Mouse (Mus musculus) ovary, adult 10 weeks (tissue): ENCODE measurements around the gene Hsd17b1. TPM values are rescaled to one million over a fixed set of nuclear protein-coding genes. Genes with fewer than 3 reads are reported as not detected.

ENCODE experiments used
- polyA plus RNA-seq: library from polyadenylated mRNA; stranded (reverse); fragments of 350-450 nt; fragmentation: Illumina TruSeq; extraction: RNeasy Lipid Tissue Mini Kit (QIAGEN cat#74804); gene quantifications from one replicate; pipeline ENCODE4 v1.2.3, GENCODE M21; 2014

Hsd17b1 gene
- polyA plus RNA-seq, result 159 TPM

GRCm38 (mm10) chr11:101078121-101078520 is at the start of gene Hsd17b1:
Gene Hsd17b1, plus strand, starts transcription at chr11:101078411.

GRCm38 (mm10) chr11:101069391-101070188 is 8.6 kb upstream of the Hsd17b1 start, which contains the start of gene Naglu:
Gene Naglu, plus strand, starts transcription at chr11:101070012.

GRCm38 (mm10) chr11:101082208-101083082 is 4.2 kb downstream of the Hsd17b1 start, which contains the start of gene Coasy:
Gene Coasy, plus strand, starts transcription at chr11:101082565.

GRCm38 (mm10) chr11:101086756-101087681 is 8.8 kb downstream of the Hsd17b1 start, which contains the start of gene Mlx:
Gene Mlx, plus strand, starts transcription at chr11:101087277.

GRCm38 (mm10) chr11:101095314-101096024 is 17.3 kb downstream of the Hsd17b1 start, which contains the start of gene Psmc3ip:
Gene Psmc3ip, minus strand, starts transcription at chr11:101095436.

GRCm38 (mm10) chr11:101119761-101120544 is 41.7 kb downstream of the Hsd17b1 start, which contains the start of the genes Retreg3 and Tubg1:
Gene Retreg3, minus strand, starts transcription at chr11:101119893.
Gene Tubg1, plus strand, starts transcription at chr11:101119938.

Other genes with a start within 250 kb of the Hsd17b1 start
- 8.5 TPM for gene Stat5b, start 227.7 kb upstream of the Hsd17b1 start, polyA plus RNA-seq
- gene Stat5a, start 219.1 kb upstream of the Hsd17b1 start, polyA plus RNA-seq, result 5.4 TPM
- 20.3 TPM for gene Stat3, start 138.9 kb upstream of the Hsd17b1 start, polyA plus RNA-seq
- gene Cavin1, start 107.5 kb upstream of the Hsd17b1 start, polyA plus RNA-seq, result 186 TPM
- 64.6 TPM for gene Atp6v0a1, start 69.0 kb upstream of the Hsd17b1 start, polyA plus RNA-seq
- gene Naglu, start 8.4 kb upstream of the Hsd17b1 start, polyA plus RNA-seq, result 1.3 TPM
- gene Coasy, start 4.2 kb downstream of the Hsd17b1 start, polyA plus RNA-seq, result 6.9 TPM
- gene Mlx, start 8.9 kb downstream of the Hsd17b1 start, polyA plus RNA-seq, result 28.9 TPM
- 10.6 TPM for gene Psmc3ip, start 17.0 kb downstream of the Hsd17b1 start, polyA plus RNA-seq
- gene Retreg3, start 41.5 kb downstream of the Hsd17b1 start, polyA plus RNA-seq, result 48.5 TPM
- gene Tubg1, start 41.5 kb downstream of the Hsd17b1 start, polyA plus RNA-seq, result 1.2 TPM
- gene Tubg2, start 77.5 kb downstream of the Hsd17b1 start, polyA plus RNA-seq, result not detected
- 0.48 TPM for gene Cntnap1, start 92.1 kb downstream of the Hsd17b1 start, polyA plus RNA-seq
- gene Plekhh3, start 92.9 kb downstream of the Hsd17b1 start, polyA plus RNA-seq, result 0.48 TPM
- not detected for gene Ccr10, start 97.0 kb downstream of the Hsd17b1 start, polyA plus RNA-seq
- gene Ezh1, start 148.1 kb downstream of the Hsd17b1 start, polyA plus RNA-seq, result 28.3 TPM
- gene Ramp2, start 167.6 kb downstream of the Hsd17b1 start, polyA plus RNA-seq, result 10.1 TPM
- gene Vps25, start 175.3 kb downstream of the Hsd17b1 start, polyA plus RNA-seq, result 62.5 TPM
- gene Wnk4, start 182.2 kb downstream of the Hsd17b1 start, polyA plus RNA-seq, result not detected
- 1.3 TPM for gene Cntd1, start 200.6 kb downstream of the Hsd17b1 start, polyA plus RNA-seq
- gene Coa3, start 200.7 kb downstream of the Hsd17b1 start, polyA plus RNA-seq, result 3.5 TPM
- gene Becn1, start 223.9 kb downstream of the Hsd17b1 start, polyA plus RNA-seq, result 83.0 TPM
- gene Psme3, start 237.8 kb downstream of the Hsd17b1 start, polyA plus RNA-seq, result 240 TPM
- 0.26 TPM for gene Aoc2, start 246.7 kb downstream of the Hsd17b1 start, polyA plus RNA-seq